Mouse (Mus musculus) stomach, embryonic 16.5 days (tissue): Measurements from ENCODE around the gene Tfap4. TPM values are rescaled to one million over a fixed set of nuclear protein-coding genes. Genes with fewer than 3 reads are reported as not detected.

Experiments
- ATAC-seq: fragments of 200-750 bp; cut with Nextera tagmentation; 2 replicates; pipeline ENCODE4 v1.8.0; 2017; ENCODE audit warnings: moderate number of reproducible peaks, moderate TSS enrichment; ENCODE audit not compliant: insufficient read depth, low FRiP score
- H3K27ac ChIP-seq: fragments of 300-500 bp; sonication (generic); 2 replicates; pipeline ENCODE4 v1.5.1; 2014; ENCODE audit warnings: low read length
- H3K27me3 ChIP-seq: fragments of 300-500 bp; sonication (generic); 2 replicates; pipeline ENCODE4 v1.6.1; 2014; ENCODE audit warnings: low read length, control low read depth, mixed read lengths; ENCODE audit not compliant: control insufficient read depth, insufficient read depth
- H3K36me3 ChIP-seq: fragments of 300-500 bp; sonication (generic); 2 replicates; pipeline ENCODE4 v1.6.1; 2014; ENCODE audit warnings: low read length; ENCODE audit not compliant: control insufficient read depth, insufficient read depth
- H3K4me1 ChIP-seq: fragments of 300-500 bp; sonication (generic); 2 replicates; pipeline ENCODE4 v1.6.1; 2014; ENCODE audit warnings: low read length, control low read depth, mixed read lengths; ENCODE audit not compliant: control insufficient read depth, insufficient read depth
- H3K4me2 ChIP-seq: fragments of 300-500 bp; sonication (generic); 2 replicates; pipeline ENCODE4 v1.6.1; 2014; ENCODE audit warnings: low read depth, low read length, mixed read lengths
- H3K4me3 ChIP-seq: fragments of 300-500 bp; sonication (generic); replicated peaks from 2 replicates; pipeline ENCODE4 v1.5.1; 2014; ENCODE audit warnings: mild to moderate bottlenecking, low read length
- H3K9ac ChIP-seq: fragments of 300-500 bp; sonication (generic); 2 replicates; pipeline ENCODE4 v1.6.1; 2014; ENCODE audit warnings: low read length
- H3K9me3 ChIP-seq: fragments of 300-500 bp; sonication (generic); replicated peaks from 2 replicates; pipeline ENCODE4 v1.6.1; 2016; ENCODE audit warnings: low read length, control low read depth; ENCODE audit not compliant: control insufficient read depth
- WGBS: fragments of 180-500 bp; shearing (Covaris S2); extraction: QIAGEN DNeasy Blood & Tissue Kit; methylation state at CpG from one replicate; pipeline ENCODE4 v1.1.7; 2014; 5-methylcytosine and 5-hydroxymethylcytosine counted together
- polyA plus RNA-seq: library from polyadenylated mRNA; unstranded; fragments of >200 nt; fragmentation: Nextera tagmentation; extraction: Ambion mirVana; gene quantifications from 2 replicates; pipeline ENCODE4 v1.2.1, GENCODE M21; 2015

Tfap4 gene
- polyA plus RNA-seq, 1 experiment from 2014 or later = 17.0 TPM

GRCm38 (mm10) chr16:4602189-4602588 lies 42.5 kb upstream of the Tfap4 start:
- WGBS = 19% methylated on average over 3 of the region's 3 CpGs
- 0 out of 2 replicates have a peak overlapping the region, but pooled peaks have one; percentile 7 for H3K4me2 ChIP-seq
- ATAC-seq = peak; percentile 19; the same call in 1 of the 2 replicates
- H3K4me1 ChIP-seq = peaks cover 81% of the 10 kb centered on the region
- H3K36me3 ChIP-seq = no peaks in the 10 kb centered on the region
- H3K4me3 ChIP-seq = no peak overlapping the region
- H3K9ac ChIP-seq = peak overlapping the region; percentile 56
- no peaks in the 10 kb centered on the region for H3K9me3 ChIP-seq
- H3K27me3 ChIP-seq = no peaks in the 10 kb centered on the region
- H3K27ac ChIP-seq = peak overlapping the region; percentile 39

- H3K27me3 ChIP-seq = no peaks in the 10 kb centered on the region
- no peak overlapping the region for H3K4me3 ChIP-seq
- H3K4me1 ChIP-seq = peaks cover 81% of the 10 kb centered on the region
- no peak overlapping the region for H3K4me2 ChIP-seq
- WGBS = 66% methylated on average over 9 of the region's 9 CpGs
- no peaks in the 10 kb centered on the region for H3K36me3 ChIP-seq
- no peak for ATAC-seq
- no peaks in the 10 kb centered on the region for H3K9me3 ChIP-seq
- peak overlapping the region; percentile 22; the same call in 1 of the 2 replicates for H3K9ac ChIP-seq
- peak overlapping the region; percentile 57 for H3K27ac ChIP-seq
Measured at GRCm38 (mm10) chr16:4600701-4601310, 41.2 kb upstream of the Tfap4 start.

GRCm38 (mm10) chr16:4599616-4600015 lies 40.0 kb upstream of the Tfap4 start:
- WGBS = 71% methylated on average over 3 of the region's 3 CpGs
- Histone ChIP-seq H3K4me3 (no peak overlapping the region), H3K27ac (0 out of 2 replicates have a peak overlapping the region, but pooled peaks have one; percentile 24), H3K9me3 (no peaks in the 10 kb centered on the region), H3K27me3 (no peaks in the 10 kb centered on the region), H3K4me1 (peaks cover 79% of the 10 kb centered on the region), H3K36me3 (no peaks in the 10 kb centered on the region), H3K9ac (no peak overlapping the region), H3K4me2 (no peak overlapping the region)
- ATAC-seq = no peak

- Histone ChIP-seq H3K36me3 (no peaks in the 10 kb centered on the region), H3K4me3 (no peak overlapping the region), H3K4me1 (peaks cover 73% of the 10 kb centered on the region), H3K9me3 (no peaks in the 10 kb centered on the region), H3K4me2 (no peak overlapping the region), H3K27ac (peak overlapping the region; percentile 24; the same call in 1 of the 2 replicates), H3K27me3 (no peaks in the 10 kb centered on the region), H3K9ac (peak overlapping the region; percentile 6)
- 24% methylated on average over 6 of the region's 6 CpGs for WGBS
- ATAC-seq = no peak
Measured at GRCm38 (mm10) chr16:4598891-4599543, 39.4 kb upstream of the Tfap4 start.

GRCm38 (mm10) chr16:4598041-4598440 lies 38.4 kb upstream of the Tfap4 start:
- ATAC-seq = no peak
- H3K4me3 ChIP-seq = no peak overlapping the region
- 0 out of 2 replicates have a peak overlapping the region, but pooled peaks have one; percentile 10 for H3K9ac ChIP-seq
- no peaks in the 10 kb centered on the region for H3K9me3 ChIP-seq
- 62% methylated on average over 5 of the region's 5 CpGs for WGBS
- H3K4me1 ChIP-seq = peaks cover 69% of the 10 kb centered on the region
- no peaks in the 10 kb centered on the region for H3K27me3 ChIP-seq
- no peak overlapping the region for H3K27ac ChIP-seq
- H3K36me3 ChIP-seq = no peaks in the 10 kb centered on the region
- H3K4me2 ChIP-seq = no peak overlapping the region

GRCm38 (mm10) chr16:4597296-4597695 lies 37.6 kb upstream of the Tfap4 start:
- no peaks in the 10 kb centered on the region for H3K27me3 ChIP-seq
- 0 out of 2 replicates have a peak overlapping the region, but pooled peaks have one; percentile 16 for H3K9ac ChIP-seq
- H3K9me3 ChIP-seq = no peaks in the 10 kb centered on the region
- H3K36me3 ChIP-seq = no peaks in the 10 kb centered on the region
- H3K4me3 ChIP-seq = peak overlapping the region; percentile 12; the same call in 1 of the 2 replicates
- H3K4me1 ChIP-seq = peaks cover 69% of the 10 kb centered on the region
- H3K4me2 ChIP-seq = peak overlapping the region; percentile 63
- no peak for ATAC-seq
- peak overlapping the region; percentile 58 for H3K27ac ChIP-seq
- 62% methylated on average over 7 of the region's 7 CpGs for WGBS

- no peaks in the 10 kb centered on the region for H3K36me3 ChIP-seq
- peaks cover 65% of the 10 kb centered on the region for H3K4me1 ChIP-seq
- peak overlapping the region; percentile 80 for H3K4me3 ChIP-seq
- ATAC-seq = no peak
- H3K9me3 ChIP-seq = no peaks in the 10 kb centered on the region
- no peaks in the 10 kb centered on the region for H3K27me3 ChIP-seq
- peak overlapping the region; percentile 93; the same call in 1 of the 2 replicates for H3K9ac ChIP-seq
- H3K27ac ChIP-seq = peak overlapping the region; percentile 91
- WGBS = 40% methylated on average over 2 of the region's 2 CpGs
- H3K4me2 ChIP-seq = peak overlapping the region; percentile 63
Measured at GRCm38 (mm10) chr16:4596836-4597235, 37.2 kb upstream of the Tfap4 start.

GRCm38 (mm10) chr16:4596141-4596728 lies 36.6 kb upstream of the Tfap4 start:
- Histone ChIP-seq H3K4me2 (peak overlapping the region; percentile 63), H3K9me3 (no peaks in the 10 kb centered on the region), H3K4me3 (peak overlapping the region; percentile 80), H3K4me1 (peaks cover 63% of the 10 kb centered on the region), H3K9ac (peak overlapping the region; percentile 93), H3K27me3 (no peaks in the 10 kb centered on the region), H3K36me3 (no peaks in the 10 kb centered on the region), H3K27ac (peak overlapping the region; percentile 91; the same call in 1 of the 2 replicates)
- no peak for ATAC-seq
- WGBS = 20% methylated on average over 3 of the region's 3 CpGs

- H3K36me3 ChIP-seq = 0 out of 2 replicates have a peak, but pooled peaks cover under 1% of the 10 kb centered on the region
- no peaks in the 10 kb centered on the region for H3K9me3 ChIP-seq
- H3K9ac ChIP-seq = peak overlapping the region; percentile 93
- peaks cover 58% of the 10 kb centered on the region for H3K4me1 ChIP-seq
- peak; percentile 41 for ATAC-seq
- peak overlapping the region; percentile 91 for H3K27ac ChIP-seq
- WGBS = 6% methylated on average over 5 of the region's 5 CpGs
- no peaks in the 10 kb centered on the region for H3K27me3 ChIP-seq
- peak overlapping the region; percentile 63 for H3K4me2 ChIP-seq
- peak overlapping the region; percentile 80 for H3K4me3 ChIP-seq
Measured at GRCm38 (mm10) chr16:4595527-4595963, 35.9 kb upstream of the Tfap4 start.
